Mouse (Mus musculus) testis, postnatal 10 days (tissue): ENCODE measurements around the gene Ofcc1.

Experiments
- DNase-seq: peaks from one replicate; pipeline ENCODE4 v3.0.0; 2021; ENCODE audit warnings: low spot score

The Ofcc1 gene

DNA sequence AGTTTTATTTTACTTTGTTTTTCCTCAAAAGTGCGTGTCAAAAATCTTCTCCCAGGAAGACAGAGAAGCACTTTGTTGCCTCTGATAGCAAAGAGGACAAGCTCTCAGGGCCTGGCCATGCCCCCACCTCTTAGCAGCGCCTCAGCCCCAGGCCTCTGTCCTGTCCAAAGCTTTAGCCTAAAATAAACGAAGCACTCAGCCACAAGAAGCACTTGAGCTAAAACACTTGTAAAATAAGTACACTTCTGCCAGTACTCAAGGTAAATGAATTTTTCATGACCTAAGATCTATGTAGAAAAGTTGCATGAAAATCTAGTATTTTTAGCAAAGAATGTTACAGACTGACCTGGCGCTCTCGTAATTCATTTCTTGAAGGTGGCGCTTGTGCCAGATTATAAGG, 117.4 kb downstream of the Ofcc1 start:
- DNase-seq, result no peak

DNA sequence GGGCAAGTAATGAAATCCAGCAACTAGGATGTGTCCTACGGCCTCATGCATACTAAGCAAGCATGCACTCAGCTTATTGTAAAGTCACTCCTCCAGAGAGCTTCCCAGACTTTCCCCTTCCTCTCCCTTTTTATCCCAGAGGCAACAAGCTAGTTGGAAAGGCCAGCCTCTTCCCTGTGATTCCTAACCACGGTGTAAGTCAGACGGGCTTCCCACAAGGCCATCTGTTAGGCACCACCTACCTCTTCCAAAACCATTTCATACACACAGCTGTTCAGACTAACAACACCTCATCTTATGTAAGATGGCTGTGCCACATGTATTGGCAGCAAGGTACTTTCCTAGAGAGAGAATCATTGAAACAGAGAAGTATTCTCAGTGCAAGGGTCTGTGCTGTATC, 124.9 kb downstream of the Ofcc1 start:
- DNase-seq, result no peak

DNA sequence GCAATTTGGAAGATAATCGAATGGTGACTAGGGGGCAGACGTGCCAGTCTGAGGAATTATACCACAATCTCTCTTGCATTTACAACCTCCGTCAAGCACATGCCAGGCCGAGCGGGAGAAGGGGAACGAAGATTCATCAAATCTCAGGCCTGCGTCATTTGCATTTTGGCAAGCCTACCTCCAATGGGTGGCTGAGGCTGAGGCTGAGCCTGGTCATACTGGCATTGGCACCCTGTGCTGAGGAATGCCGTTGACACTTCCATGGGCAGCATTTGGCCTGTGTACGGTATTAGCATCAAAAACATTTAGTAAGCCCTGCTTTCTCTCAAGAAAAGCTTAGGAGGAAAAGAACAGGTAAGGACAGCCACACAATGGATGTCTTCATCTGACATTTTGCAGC, 152.9 kb downstream of the Ofcc1 start:
- DNase-seq, result no peak

DNA sequence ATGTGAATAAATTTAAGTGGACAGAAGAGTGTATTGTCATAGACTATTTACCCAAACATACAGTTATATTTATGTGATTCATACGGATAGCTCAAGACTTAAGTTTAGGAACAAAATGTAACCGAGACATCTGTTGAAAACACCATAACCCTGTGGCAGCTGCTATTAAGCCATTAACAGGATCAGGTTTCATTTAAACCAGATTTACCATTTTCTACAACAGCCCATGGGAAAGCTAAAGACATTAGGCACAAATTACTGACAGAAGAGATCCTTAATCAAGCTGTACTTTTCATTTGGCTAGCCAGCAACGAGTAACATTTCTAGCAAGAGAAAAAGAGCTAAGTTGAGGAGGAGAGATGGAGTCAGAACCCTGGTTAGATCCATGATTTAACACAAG, 179.5 kb downstream of the Ofcc1 start:
- no peak for DNase-seq

DNA sequence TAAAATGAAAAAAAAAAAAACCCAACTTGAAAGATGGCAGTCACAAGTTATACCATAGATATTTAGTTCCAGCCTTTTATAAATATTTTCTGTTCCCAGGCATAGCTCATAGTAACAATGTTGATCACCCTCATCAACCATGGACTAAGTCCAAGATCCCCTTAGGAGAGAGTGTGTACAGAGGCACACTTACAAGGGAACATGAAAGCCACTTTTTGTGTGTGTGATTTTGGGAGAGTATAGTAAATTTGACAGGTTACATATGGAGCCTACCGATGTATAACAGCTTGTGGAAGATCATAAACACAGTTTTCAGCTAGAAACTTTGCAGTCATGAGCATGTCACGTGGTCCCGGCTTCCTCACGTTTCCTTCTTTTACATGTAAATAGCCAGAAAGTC, 189.5 kb downstream of the Ofcc1 start:
- DNase-seq, result no peak

DNA sequence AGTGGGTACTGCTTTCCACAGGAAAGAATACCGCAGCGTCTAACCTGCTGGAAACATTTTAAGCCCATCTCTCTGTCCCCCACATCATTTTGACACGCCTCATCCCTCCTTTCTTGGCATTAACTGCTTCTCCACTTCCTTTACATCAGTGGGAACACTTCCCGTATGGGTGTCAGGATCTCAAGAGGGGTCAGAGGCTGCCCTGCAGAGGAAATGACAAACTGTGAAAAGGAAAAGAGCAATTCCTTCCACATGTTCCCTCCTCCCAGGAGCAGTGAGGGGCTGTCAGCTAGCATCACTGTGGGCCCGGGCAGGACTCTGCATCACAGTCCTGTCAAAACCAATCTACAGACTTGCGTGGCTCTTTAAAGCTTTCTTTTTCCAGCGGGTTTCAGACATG, 193.4 kb downstream of the Ofcc1 start:
- DNase-seq, result no peak

DNA sequence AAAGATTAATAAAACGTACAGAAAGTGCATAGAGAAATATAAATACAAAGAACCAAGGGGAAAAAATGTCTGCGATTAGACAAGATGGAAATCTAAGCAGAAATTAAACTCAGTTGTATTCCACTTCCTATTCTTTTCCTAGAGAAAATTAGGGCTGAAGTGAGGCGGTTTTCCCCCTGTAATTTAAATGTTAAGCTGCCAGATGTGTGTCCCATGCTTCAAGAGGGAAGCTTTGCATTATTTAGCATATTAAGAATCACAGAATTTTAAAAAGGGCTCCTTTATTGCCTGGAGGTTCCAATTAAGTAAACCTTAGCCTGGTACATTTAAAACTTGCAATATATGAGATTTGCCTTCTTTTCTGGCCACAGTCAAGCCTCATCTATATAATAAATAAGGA, 205.8 kb downstream of the Ofcc1 start:
- no peak for DNase-seq

DNA sequence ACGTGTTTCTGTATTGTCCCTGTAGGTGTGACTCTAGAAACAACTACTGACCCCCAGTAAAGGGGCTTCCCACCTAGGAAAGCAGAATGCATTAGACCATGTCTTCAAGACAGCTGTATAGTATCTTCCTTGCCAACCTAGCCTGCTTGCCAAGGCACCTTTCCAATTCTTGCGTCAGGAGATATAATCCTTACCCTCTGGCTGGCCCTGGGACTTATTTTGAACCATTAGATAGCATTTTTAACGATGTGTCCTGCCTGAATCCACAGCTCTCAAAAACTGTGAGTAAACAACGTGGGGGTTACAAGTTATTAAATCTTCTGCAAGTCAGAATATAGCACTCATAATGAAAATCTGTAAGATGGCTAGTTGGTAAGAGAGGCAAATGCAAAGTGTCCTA, 221.3 kb downstream of the Ofcc1 start:
- DNase-seq, result no peak

DNA sequence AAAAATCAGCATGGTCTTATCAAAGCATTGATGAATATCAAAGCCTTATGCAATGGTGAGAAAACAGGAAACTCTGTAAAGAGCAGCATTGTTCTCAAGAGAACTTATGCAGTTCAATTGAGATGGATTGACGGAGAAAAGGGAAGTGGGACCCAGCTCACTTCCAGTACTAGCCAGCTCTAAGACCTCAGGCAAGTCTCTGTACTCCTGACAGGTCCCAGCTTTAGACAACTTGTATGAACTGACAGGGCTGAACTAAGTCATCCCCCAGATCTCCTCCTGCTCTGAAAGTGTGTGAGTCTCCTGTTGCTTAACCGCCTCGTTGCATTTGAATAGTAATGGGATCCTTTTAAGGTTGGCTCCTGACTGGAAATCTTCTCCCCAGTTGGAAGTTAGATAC, 225.2 kb downstream of the Ofcc1 start:
- no peak for DNase-seq

DNA sequence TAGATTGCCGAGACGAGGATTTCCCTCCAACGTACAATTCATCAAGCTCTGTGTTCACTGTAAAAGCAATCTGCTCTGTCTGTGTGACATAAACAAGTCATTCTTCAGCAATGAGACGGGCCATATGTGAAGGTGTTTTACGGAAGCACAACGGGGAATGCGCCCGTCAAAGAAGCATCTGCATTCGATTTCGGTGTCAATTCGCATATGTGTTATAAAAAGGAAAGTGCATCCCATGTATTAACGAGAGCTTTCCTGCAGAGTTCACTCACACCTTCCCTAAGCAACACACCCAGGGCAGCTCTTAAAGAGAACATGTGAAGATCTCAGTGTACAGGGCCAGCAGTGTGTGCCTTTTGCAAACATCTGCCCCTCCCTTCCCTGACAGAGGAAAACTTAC, 225.6 kb downstream of the Ofcc1 start:
- DNase-seq, result no peak

DNA sequence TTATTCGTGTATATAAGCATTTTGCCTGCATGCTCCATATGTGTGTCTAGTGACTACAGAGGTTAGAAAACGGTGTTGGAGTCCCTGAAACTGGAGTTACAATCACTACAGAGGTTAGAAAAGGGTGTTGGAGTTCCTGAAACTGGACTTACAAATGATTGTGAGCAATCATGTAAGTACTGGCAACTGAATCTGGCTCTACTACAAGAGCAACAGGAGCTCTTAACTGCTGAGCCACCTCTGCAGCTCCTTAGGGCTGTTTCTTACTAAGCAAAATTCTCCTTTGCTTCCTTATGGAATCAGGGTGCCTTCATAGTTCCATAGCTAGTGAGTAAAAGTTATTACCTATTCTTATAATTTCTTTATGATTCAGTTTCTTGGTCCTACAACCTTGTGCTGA, 237.4 kb downstream of the Ofcc1 start:
- DNase-seq, result no peak

DNA sequence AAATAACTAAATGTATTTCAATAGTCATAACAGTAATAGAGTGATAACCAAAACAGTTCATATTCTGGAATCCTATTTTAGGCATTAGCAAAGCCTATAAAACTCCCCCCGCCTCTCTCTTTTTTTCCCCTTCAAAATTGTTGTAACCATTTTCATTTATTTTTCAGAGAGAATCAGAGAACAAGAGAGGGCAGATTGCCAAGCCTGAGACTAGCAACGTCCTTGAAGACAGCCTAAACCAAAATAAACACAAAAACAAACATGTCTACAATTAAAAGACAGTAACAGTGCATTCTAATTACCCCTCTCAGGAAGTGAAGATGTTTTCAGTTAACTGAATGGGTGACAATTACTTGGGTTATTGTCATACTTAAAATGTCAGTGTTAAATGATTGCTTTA, 248.9 kb downstream of the Ofcc1 start:
- DNase-seq, result no peak

DNA sequence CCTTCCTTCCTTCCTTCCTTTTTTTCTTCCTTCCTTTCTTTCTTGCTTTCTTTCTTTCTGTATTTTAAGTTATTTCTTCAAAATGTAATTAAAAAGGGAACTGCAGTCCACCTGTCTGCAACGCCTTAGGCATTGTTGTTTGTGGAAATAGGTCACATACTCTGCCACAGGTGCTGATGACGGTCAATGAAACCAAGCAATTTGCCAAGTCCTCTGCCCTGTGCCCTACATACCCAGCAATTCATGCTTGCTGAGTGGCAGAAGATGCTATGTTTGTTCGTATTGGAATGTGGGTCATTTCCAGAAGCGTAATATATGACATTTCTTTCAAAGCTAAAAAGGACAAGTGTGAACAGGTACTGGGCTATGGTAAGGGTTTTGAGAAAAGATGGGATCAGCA, 285.0 kb downstream of the Ofcc1 start:
- no peak for DNase-seq

DNA sequence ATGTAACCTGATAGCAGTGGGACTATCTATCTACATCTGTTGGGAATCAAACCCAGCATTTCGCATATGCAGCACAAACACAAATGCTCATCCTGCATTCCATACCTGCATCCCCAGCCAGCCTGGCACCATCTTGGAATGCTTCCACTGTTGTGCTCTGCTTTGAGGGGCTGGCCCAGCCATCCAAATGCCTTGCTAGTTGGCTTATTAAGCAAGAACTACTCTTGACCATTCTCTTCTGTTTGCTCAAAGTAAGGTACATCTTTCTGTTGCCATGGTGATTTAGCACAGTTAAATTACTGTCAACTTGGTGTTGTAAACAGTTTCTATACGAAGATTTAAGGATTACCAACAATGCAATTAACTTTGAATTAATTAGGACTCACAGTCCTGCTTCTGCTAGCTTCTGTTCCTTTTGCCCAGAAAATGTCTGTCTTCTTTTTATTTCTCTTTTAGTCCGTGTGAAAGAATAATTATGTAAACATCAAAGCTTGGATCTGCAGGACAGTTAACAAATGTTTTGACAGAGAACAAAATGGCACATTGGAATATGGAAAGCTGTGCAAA, 286.3 kb downstream of the Ofcc1 start:
- DNase-seq, result no peak

DNA sequence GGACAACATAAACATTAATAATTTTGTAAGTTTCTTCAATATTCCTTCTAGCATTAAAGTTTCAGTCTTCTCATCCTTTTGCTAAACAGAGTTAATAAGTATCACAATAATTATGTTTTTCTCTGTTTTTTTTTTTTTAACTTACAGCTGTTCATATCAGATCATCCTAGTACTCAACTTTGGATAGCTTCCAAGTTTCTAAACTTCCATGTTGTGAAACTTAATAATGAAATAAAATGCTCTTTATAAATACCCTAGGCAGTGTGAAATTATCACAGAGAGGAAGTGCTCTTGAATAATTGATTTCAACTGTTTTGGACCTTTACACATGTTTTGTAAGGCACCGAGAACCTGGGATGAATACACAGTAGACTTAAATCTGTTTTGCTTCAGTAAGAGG, 291.2 kb downstream of the Ofcc1 start:
- DNase-seq, result no peak

DNA sequence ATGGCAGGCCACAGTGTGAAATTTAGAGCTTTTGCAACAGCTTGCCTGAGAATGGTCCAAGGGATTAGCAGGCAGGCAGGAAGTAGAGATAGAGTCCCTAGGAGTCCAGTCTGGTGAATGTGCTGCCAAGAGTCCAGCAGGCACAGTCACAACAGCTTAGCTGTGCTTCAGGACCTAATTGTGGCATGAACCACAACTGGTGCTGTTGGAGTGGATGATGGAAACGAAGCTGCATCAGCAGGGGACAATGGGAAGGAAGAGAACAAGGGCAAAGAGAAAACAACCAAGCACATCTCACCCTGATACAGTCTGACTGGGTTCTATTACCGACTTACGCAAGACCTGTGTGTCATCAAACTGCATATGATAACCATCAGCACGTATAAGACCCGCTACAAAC, 300.0 kb downstream of the Ofcc1 start:
- DNase-seq, result no peak

DNA sequence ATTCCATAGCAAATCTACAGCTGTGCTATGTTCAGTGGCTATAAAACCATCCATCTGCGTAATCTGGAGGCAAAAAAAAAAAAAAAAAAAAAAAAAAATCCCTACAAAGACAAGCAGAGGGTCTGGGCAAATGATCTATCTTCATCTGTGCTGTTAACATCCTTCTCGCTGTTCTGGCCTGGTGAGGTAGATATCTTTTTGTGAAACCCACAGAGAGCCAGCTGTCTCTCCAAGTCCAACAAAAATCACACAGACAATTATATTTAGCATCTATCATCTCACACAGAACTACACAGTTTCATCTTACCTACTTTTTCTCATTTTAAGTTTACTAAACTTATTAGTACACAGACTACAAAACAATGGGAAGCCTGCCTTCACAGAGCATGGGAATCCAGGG, 323.4 kb downstream of the Ofcc1 start:
- no peak for DNase-seq

DNA sequence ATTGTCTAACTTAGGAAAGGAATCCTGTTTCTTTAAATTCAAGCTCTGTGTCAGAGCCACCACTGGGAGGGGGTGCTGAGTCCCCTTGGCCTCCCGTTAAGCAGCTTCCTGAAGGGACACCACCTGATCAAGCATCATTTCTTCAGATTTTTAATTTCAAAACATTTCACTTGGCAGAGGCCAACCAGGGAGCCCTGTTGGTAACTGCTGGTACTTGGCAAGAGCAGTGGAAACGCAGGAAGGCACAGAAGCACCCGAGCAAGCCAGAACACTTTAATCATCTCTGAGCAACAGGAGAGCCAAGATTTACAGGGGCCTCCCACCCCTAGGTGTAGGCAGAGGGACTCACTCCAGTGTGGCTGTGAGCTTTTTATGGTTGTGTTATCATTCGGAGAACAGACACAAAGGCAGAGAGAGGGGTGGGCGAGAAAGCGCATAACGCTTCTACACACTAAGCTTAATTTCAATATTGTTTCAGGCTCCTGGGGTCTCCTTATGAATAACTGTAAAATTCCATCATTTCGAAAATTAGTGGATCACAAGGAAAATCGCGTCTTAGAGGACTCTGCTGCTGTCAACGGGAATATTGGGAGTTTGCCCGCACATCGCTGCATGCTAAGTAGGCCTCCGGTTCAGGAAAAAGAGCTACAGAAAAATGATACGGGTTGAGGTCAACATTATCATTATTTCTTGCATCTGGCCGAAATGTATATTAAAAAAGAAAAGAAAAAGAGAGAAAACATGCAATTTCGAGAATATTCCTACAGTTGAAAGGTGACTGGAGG, 324.1 kb downstream of the Ofcc1 start:
- no peak for DNase-seq

DNA sequence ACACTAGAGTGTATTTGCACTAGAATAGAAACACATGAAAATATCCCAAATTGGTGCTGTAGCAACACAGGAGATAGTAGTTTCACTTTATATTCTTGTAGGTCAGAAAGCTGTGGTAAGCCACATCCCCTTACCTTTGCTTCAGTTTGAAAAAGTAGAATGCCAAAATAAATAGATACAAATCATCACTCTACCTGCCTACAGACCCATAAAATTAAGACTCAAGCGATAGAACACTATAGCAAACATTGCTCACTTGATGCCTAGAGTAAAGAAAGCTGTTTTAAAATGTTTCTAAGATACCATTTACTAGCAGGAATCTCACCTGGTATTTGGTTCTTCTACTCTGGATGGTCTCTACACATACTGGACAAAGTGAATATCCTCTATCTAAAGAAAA, 331.8 kb downstream of the Ofcc1 start:
- DNase-seq, result no peak

DNA sequence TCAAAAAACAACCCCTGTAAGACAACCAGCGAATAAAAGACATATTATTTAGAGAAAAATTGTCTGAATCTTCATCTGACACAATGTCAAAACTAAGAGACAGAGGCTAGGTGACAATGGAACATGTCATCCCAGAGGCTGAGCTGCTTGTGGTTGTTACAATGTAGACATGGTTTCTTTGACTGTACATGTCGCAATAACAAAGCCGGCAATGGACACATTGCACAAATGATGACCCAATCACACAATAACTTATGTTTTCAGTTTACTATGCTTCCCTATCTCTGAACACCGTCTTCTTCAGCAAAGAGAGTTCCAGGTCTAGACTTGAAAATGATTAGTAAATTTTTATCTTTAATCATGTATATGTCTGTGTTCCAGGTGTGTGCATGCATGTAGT, 332.4 kb downstream of the Ofcc1 start:
- DNase-seq, result no peak

DNA sequence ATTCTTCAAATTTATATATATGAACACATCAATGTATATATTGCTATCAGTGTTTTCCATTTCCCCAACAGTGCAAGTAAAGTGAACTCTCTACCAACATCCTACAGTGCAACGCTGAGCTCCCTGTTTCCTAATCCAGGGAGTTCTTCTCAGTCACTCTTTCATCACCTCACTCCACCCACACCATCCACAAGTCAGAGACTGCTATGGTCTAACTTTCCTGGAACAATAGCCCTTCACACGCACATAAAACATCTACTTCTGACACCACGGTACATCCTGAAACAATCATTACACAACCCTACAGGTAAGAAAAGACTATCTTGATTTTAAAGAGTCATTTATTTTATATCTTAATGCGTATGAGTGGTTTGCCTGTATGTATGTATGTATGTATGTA, 335.4 kb downstream of the Ofcc1 start:
- DNase-seq, result no peak

DNA sequence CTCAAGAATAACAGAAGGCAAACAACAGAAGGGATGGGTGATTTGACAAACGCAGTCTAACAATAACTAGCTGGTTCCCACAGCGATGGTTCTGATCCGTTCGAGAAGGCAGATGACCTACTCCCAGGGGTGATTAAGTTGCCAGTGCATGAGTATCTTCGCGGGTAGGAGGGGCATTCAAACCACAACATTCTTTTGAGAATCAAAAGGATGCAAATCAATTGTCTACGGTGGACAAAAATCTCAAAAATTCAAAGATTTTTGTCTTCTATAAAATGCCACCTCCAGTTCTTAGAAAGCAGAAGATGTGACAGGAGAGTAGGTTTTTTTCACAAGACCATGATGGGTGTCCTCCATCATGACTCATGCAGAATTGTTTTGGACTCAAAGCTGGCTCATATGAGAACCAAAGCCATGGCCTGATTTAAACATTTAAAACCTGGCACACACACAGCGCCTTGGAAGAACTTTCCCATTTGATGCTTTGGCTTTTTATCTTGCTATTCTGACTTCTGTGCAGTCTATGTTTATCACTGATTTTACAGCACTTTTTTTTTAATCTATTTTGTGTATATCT, 338.0 kb downstream of the Ofcc1 start:
- DNase-seq, result no peak

DNA sequence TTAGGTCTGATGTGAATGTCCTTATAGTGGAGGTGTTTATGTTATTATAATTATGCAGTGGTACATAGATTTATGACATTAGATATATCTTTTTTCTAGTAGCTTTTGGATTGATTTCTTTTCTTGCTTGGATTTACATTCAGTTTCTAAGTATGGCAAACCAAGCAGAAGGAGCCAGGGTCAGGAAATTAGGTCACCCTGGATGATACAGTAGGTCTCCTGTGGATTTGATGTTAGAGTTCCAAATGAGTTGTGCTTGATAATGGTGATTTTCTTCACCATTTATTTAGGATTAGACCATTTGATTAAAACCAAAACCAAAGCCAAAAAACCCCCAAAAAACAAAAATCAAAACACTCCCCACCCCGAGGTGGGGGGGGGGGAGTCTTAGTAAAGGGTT, 338.6 kb downstream of the Ofcc1 start:
- DNase-seq, result no peak

DNA sequence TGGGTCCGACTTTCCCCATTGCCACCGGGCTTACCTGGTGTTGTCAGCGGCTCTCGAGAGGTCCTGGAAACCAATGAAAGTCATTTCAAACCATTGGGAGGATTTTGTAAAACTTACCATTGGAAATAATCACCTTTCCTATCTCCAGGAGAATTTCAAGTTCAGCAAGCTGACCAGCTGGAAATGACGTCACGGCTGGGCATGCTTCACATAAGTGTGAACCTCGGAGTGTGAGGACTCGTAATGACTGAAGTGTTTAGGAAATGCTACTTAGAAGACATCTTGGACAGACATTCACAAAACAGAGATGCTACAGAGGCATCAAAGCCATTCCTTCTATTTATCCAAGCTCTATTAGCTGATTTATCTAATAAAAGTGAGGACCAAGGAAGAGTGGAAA, 361.0 kb downstream of the Ofcc1 start:
- no peak for DNase-seq
